Mouse (Mus musculus): Measurements from ENCODE around the gene Mogs. TPM values are rescaled to one million over a fixed set of nuclear protein-coding genes. Genes with fewer than 3 reads are reported as not detected.
A peak's percentile ranks its signal among the peaks of the same experiment; 100 is the strongest.

Mogs gene
- polyA plus RNA-seq, 1 experiment from 2014 or later, result 6.8 TPM

DNA sequence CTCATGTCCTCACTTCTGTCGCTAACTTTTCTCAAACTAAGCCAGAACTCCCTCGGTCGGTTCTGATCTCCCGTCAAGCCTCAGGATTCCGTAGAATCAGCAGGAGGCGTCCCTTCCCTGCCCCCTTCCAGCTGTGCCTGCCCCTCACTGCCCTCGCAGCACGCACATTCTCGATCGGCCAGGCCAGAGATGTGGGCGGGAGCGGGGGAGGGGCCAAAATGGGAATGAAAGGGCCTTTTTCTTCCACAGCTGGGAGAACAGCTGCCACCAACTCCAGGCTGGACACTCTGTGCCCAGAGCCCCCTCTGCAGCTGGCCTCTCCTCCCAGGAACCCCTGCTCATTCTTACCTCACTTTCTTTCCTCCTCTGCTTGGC is 22.3 kb downstream of the Mogs start:
- peaks cover 38% of the 10 kb centered on the region for H3K27me3 ChIP-seq (ENCODE audit: control insufficient read depth, insufficient read depth, low read depth, low read length)
- H3K9me3 ChIP-seq (replicated peaks; ENCODE audit: control insufficient read depth, low read length), result no peaks in the 10 kb centered on the region
- H3K4me3 ChIP-seq (ENCODE audit: low read depth, low read length), result peak overlapping the region; percentile 58
- under 1% methylated on average over 12 of the region's 12 CpGs for WGBS (ENCODE audit: insufficient replicate concordance)
- peak; percentile 79 for ATAC-seq (ENCODE audit: low read depth)
- peak overlapping the region; percentile 63 for H3K9ac ChIP-seq (ENCODE audit: low read depth, low read length)
- peak overlapping the region; percentile 47 for H3K4me2 ChIP-seq (ENCODE audit: low read depth, low read length)
- H3K4me1 ChIP-seq (ENCODE audit: control insufficient read depth, low read depth, low read length), result peaks cover 25% of the 10 kb centered on the region
- peak overlapping the region; percentile 82 for H3K27ac ChIP-seq (ENCODE audit: low read length)
- no peaks in the 10 kb centered on the region for H3K36me3 ChIP-seq (ENCODE audit: control insufficient read depth, insufficient read depth)

DNA sequence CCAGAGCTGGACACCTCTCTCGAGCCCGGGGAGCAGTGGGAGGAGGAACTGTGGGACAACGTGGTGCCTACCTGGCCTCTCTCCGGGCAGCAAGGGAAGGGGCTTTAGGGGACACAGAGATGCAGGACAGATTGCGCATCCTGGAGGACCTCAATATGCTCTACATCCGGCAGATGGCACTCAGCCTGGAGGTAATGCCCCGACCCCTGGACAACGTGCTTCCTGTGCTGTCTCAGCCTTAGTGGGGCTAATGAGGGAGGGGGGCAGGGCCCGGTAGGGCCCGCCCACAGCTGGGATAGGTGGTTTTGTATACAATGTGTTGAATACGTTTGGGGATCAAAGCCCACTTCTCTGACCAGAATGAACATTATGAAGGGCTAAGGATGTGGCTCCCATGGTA is 22.8 kb downstream of the Mogs start:
- H3K4me2 ChIP-seq (ENCODE audit: low read depth, low read length), result peak overlapping the region; percentile 47
- H3K27me3 ChIP-seq (ENCODE audit: control insufficient read depth, insufficient read depth, low read depth, low read length), result peaks cover 42% of the 10 kb centered on the region
- no peaks in the 10 kb centered on the region for H3K9me3 ChIP-seq (replicated peaks; ENCODE audit: control insufficient read depth, low read length)
- H3K36me3 ChIP-seq (ENCODE audit: control insufficient read depth, insufficient read depth), result no peaks in the 10 kb centered on the region
- 0 out of 2 replicates have a peak, but pooled peaks have one; percentile 8 for ATAC-seq (ENCODE audit: low read depth)
- H3K27ac ChIP-seq (ENCODE audit: low read length), result peak overlapping the region; percentile 82
- peaks cover 24% of the 10 kb centered on the region for H3K4me1 ChIP-seq (ENCODE audit: control insufficient read depth, low read depth, low read length)
- 3% methylated on average over 11 of the region's 11 CpGs for WGBS (ENCODE audit: insufficient replicate concordance)
- peak overlapping the region; percentile 58 for H3K4me3 ChIP-seq (ENCODE audit: low read depth, low read length)
- H3K9ac ChIP-seq (ENCODE audit: low read depth, low read length), result peak overlapping the region; percentile 63; the same call in 1 of the 2 replicates

DNA sequence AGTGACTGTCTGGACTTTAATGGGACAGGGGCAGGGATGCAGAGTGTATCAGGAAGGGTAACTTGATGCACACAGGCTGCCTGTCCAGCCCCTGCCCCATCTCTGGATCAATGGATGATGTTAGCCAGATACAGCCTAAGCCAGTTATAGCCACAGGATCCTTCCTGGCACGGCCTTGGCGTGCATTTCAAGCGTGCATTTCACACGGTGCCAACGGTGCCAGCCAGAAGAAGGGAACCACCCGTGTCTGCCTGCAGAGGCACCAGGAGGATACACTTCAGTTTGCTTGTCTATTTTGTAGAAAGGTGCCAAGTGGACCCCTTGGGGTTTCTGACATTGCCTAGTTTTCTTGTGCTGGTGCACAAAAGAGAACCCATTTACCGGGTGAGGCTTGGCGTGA is 24.7 kb downstream of the Mogs start:
- peaks cover 42% of the 10 kb centered on the region for H3K27me3 ChIP-seq (ENCODE audit: control insufficient read depth, insufficient read depth, low read depth, low read length)
- no peaks in the 10 kb centered on the region for H3K36me3 ChIP-seq (ENCODE audit: control insufficient read depth, insufficient read depth)
- peaks cover 15% of the 10 kb centered on the region for H3K4me1 ChIP-seq (ENCODE audit: control insufficient read depth, low read depth, low read length)
- no peak overlapping the region for H3K4me2 ChIP-seq (ENCODE audit: low read depth, low read length)
- no peak overlapping the region for H3K27ac ChIP-seq (ENCODE audit: low read length)
- H3K9me3 ChIP-seq (replicated peaks; ENCODE audit: control insufficient read depth, low read length), result no peaks in the 10 kb centered on the region
- ATAC-seq (ENCODE audit: low read depth), result no peak
- H3K4me3 ChIP-seq (ENCODE audit: low read depth, low read length), result no peak overlapping the region
- WGBS (ENCODE audit: insufficient replicate concordance), result 83% methylated on average over 8 of the region's 8 CpGs
- H3K9ac ChIP-seq (ENCODE audit: low read depth, low read length), result no peak overlapping the region

DNA sequence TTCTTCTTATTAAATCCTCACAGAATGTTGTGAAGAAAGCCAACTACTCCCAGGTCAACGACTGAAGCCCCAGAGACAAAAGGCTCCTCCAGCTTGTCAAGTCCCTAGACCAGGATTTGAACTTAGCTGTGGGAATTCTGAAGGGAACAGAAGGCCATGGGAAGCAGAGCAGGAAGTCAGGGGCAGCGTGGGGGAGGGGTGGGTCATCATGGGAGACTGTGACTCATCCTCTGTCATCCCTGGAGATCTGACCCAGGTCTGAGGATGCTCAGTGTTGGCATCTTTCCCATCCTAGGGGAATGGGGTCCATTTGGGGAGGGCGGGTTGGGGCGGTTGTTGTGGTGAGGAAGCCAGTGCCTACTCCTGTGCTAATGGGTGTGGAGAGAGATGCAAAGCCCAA is 26.3 kb downstream of the Mogs start:
- Histone ChIP-seq H3K27me3 (ENCODE audit: control insufficient read depth, insufficient read depth, low read depth, low read length) (peaks cover 26% of the 10 kb centered on the region), H3K9ac (ENCODE audit: low read depth, low read length) (no peak overlapping the region)
- 42% methylated on average over 4 of the region's 4 CpGs for WGBS (ENCODE audit: insufficient replicate concordance)

DNA sequence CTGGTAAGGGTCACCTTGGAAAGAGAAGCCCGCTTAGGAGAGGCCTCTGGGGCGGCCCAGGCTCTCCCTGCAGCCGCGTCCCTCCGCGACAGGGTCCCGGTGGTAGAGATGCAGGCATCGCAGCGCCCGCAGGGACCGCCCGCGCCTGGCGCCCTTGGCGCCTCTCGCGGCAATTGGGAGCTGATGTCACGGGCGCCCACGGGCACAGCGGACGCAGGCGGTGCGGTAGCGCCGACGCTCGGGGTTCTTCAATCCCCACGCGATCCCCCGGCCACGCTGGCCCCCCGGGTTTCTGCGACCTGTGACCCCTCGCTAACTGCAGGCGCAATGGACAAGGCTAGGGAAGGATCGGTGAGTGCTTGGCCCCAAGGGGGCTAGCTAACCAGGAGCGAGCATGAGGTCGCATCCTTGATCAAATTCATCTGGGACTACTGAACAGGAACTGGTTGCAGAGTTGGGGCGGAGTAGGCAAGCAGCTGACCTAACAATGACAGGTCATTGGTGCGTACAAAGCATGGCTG is 27.0 kb downstream of the Mogs start:
- no peak for ATAC-seq (ENCODE audit: low read depth)
- Histone ChIP-seq H3K27ac (ENCODE audit: low read length) (no peak overlapping the region), H3K4me1 (ENCODE audit: control insufficient read depth, low read depth, low read length) (peaks cover 11% of the 10 kb centered on the region), H3K4me2 (ENCODE audit: low read depth, low read length) (peak overlapping the region; percentile 35), H3K36me3 (ENCODE audit: control insufficient read depth, insufficient read depth) (no peaks in the 10 kb centered on the region), H3K9me3 (replicated peaks; ENCODE audit: control insufficient read depth, low read length) (no peaks in the 10 kb centered on the region), H3K9ac (ENCODE audit: low read depth, low read length) (no peak overlapping the region), H3K27me3 (ENCODE audit: control insufficient read depth, insufficient read depth, low read depth, low read length) (peaks cover 20% of the 10 kb centered on the region), H3K4me3 (ENCODE audit: low read depth, low read length) (no peak overlapping the region)
- 12% methylated on average over 41 of the region's 41 CpGs for WGBS (ENCODE audit: insufficient replicate concordance)

More for the DNA sequence above, 26.3 kb downstream of the Mogs start:
- H3K36me3 ChIP-seq (ENCODE audit: control insufficient read depth, insufficient read depth), result no peaks in the 10 kb centered on the region
- no peak overlapping the region for H3K27ac ChIP-seq (ENCODE audit: low read length)
- H3K9me3 ChIP-seq (replicated peaks; ENCODE audit: control insufficient read depth, low read length), result no peaks in the 10 kb centered on the region
- no peak for ATAC-seq (ENCODE audit: low read depth)
- peaks cover 11% of the 10 kb centered on the region for H3K4me1 ChIP-seq (ENCODE audit: control insufficient read depth, low read depth, low read length)
- no peak overlapping the region for H3K4me2 ChIP-seq (ENCODE audit: low read depth, low read length)
- no peak overlapping the region for H3K4me3 ChIP-seq (ENCODE audit: low read depth, low read length)

DNA sequence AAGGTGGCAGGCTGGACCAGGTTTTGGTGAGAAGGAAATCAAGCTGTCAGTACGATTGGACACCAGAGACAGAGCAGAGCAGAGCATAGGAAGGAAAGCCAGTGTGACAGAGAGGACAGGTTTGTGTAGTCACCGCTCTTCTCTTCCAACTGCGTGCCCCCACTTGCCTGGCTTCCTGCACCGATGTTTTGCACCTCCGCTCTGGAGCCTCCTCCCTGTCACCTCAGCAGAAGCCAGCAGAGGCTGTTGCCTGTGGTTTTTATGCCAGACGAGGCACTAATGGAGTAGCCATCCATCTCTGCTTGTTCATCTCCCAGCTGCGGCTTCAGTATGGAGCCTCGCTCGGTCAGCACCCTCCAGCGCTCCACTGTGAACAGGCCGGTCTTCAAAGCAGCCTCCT is 27.6 kb downstream of the Mogs start:
- Histone ChIP-seq H3K4me2 (ENCODE audit: low read depth, low read length) (no peak overlapping the region), H3K9ac (ENCODE audit: low read depth, low read length) (no peak overlapping the region), H3K9me3 (replicated peaks; ENCODE audit: control insufficient read depth, low read length) (no peaks in the 10 kb centered on the region), H3K4me1 (ENCODE audit: control insufficient read depth, low read depth, low read length) (peaks cover 6% of the 10 kb centered on the region), H3K27me3 (ENCODE audit: control insufficient read depth, insufficient read depth, low read depth, low read length) (peaks cover 14% of the 10 kb centered on the region), H3K27ac (ENCODE audit: low read length) (no peak overlapping the region), H3K36me3 (ENCODE audit: control insufficient read depth, insufficient read depth) (no peaks in the 10 kb centered on the region), H3K4me3 (ENCODE audit: low read depth, low read length) (no peak overlapping the region)
- no peak for ATAC-seq (ENCODE audit: low read depth)
- WGBS (ENCODE audit: insufficient replicate concordance), result 54% methylated on average over 11 of the region's 11 CpGs

DNA sequence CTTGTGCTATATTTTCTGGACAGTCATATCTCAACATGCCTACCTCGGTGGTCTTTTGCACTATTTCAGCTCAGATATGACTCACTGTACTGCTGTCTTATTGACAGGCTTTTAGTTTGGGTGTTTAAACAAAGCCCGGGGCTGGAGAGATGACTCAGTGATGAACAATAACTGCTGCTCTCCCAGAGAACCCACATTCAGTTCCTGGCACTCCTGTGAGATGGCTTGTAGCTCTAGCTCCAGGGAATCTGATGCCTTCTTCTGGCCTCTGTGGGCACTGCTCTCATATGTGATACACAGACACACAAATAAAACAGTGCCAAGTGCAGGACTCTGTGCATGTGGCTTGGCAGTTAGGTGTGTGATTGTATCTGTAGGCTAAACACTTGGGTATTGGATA is 29.9 kb downstream of the Mogs start:
- ATAC-seq (ENCODE audit: low read depth), result no peak
- Histone ChIP-seq H3K36me3 (ENCODE audit: control insufficient read depth, insufficient read depth) (no peaks in the 10 kb centered on the region), H3K4me2 (ENCODE audit: low read depth, low read length) (no peak overlapping the region), H3K4me1 (ENCODE audit: control insufficient read depth, low read depth, low read length) (no peaks in the 10 kb centered on the region), H3K27me3 (ENCODE audit: control insufficient read depth, insufficient read depth, low read depth, low read length) (peaks cover 13% of the 10 kb centered on the region), H3K4me3 (ENCODE audit: low read depth, low read length) (no peak overlapping the region), H3K9me3 (replicated peaks; ENCODE audit: control insufficient read depth, low read length) (no peaks in the 10 kb centered on the region), H3K27ac (ENCODE audit: low read length) (no peak overlapping the region), H3K9ac (ENCODE audit: low read depth, low read length) (no peak overlapping the region)
- 48% methylated on average over 2 of the region's 2 CpGs for WGBS (ENCODE audit: insufficient replicate concordance)

DNA sequence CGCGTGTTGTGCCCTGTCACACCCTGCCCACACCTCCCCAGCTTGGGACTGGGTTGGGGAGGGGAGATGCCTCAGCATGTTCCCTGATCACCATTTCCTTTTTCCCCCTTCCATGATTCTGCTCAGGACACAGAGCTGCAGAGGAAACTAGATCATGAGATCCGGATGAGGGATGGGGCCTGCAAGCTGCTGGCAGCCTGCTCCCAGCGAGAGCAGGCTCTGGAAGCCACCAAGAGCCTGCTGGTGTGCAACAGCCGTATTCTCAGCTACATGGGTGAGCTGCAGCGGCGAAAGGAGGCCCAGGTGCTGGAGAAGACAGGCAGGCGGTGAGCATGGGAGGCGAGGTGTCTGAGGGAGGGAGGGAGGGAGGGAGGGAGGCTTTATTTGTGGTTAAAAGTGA is 30.5 kb downstream of the Mogs start:
- no peak overlapping the region for H3K4me2 ChIP-seq (ENCODE audit: low read depth, low read length)
- H3K4me3 ChIP-seq (ENCODE audit: low read depth, low read length), result no peak overlapping the region
- WGBS (ENCODE audit: insufficient replicate concordance), result 49% methylated on average over 9 of the region's 9 CpGs
- no peaks in the 10 kb centered on the region for H3K36me3 ChIP-seq (ENCODE audit: control insufficient read depth, insufficient read depth)
- H3K9ac ChIP-seq (ENCODE audit: low read depth, low read length), result no peak overlapping the region
- no peak for ATAC-seq (ENCODE audit: low read depth)
- no peaks in the 10 kb centered on the region for H3K4me1 ChIP-seq (ENCODE audit: control insufficient read depth, low read depth, low read length)
- peaks cover 13% of the 10 kb centered on the region for H3K27me3 ChIP-seq (ENCODE audit: control insufficient read depth, insufficient read depth, low read depth, low read length)
- H3K9me3 ChIP-seq (replicated peaks; ENCODE audit: control insufficient read depth, low read length), result no peaks in the 10 kb centered on the region
- H3K27ac ChIP-seq (ENCODE audit: low read length), result no peak overlapping the region

DNA sequence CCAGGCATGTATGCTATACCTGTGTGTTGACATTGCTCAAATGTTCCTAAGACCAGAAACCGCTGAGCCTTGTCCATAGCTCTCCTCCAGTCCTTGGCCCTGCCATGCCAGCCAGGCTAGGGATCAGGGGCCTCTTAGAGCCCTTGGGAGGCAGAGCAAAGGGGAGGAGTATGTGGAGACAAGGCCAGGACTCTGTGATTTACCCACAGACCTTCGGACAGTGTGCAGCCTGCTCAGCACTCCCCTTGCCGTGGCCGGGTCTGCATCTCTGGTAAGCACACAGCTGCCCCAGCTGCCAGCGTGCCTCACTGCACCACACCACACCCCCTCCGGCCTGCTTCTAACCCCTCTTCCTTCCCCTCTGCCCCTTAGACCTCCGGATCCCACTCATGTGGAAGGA is 32.0 kb downstream of the Mogs start:
- no peak overlapping the region for H3K4me3 ChIP-seq (ENCODE audit: low read depth, low read length)
- H3K4me1 ChIP-seq (ENCODE audit: control insufficient read depth, low read depth, low read length), result no peaks in the 10 kb centered on the region
- ATAC-seq (ENCODE audit: low read depth), result no peak
- no peaks in the 10 kb centered on the region for H3K36me3 ChIP-seq (ENCODE audit: control insufficient read depth, insufficient read depth)
- H3K9me3 ChIP-seq (replicated peaks; ENCODE audit: control insufficient read depth, low read length), result no peaks in the 10 kb centered on the region
- H3K4me2 ChIP-seq (ENCODE audit: low read depth, low read length), result no peak overlapping the region
- H3K27ac ChIP-seq (ENCODE audit: low read length), result no peak overlapping the region
- H3K9ac ChIP-seq (ENCODE audit: low read depth, low read length), result no peak overlapping the region
- peaks cover 7% of the 10 kb centered on the region for H3K27me3 ChIP-seq (ENCODE audit: control insufficient read depth, insufficient read depth, low read depth, low read length)
- WGBS (ENCODE audit: insufficient replicate concordance), result 45% methylated on average over 7 of the region's 7 CpGs
